Mouse (Mus musculus) spleen, postnatal 14 days (tissue): ENCODE measurements around the gene Gm4922.

ENCODE experiments used
- DNase-seq, 2 experiments: peaks; one replicate each; pipeline ENCODE4 v3.0.0; 2021 to 2022; ENCODE audit warnings: low spot score in 2 of 2

The Gm4922 gene

GRCm38 (mm10) chr10:18786693-18787092 lies at the start of gene Gm4922:
TSS of gene Gm4922 (minus strand) at chr10:18786793.
- DNase-seq, result no peak

DNA sequence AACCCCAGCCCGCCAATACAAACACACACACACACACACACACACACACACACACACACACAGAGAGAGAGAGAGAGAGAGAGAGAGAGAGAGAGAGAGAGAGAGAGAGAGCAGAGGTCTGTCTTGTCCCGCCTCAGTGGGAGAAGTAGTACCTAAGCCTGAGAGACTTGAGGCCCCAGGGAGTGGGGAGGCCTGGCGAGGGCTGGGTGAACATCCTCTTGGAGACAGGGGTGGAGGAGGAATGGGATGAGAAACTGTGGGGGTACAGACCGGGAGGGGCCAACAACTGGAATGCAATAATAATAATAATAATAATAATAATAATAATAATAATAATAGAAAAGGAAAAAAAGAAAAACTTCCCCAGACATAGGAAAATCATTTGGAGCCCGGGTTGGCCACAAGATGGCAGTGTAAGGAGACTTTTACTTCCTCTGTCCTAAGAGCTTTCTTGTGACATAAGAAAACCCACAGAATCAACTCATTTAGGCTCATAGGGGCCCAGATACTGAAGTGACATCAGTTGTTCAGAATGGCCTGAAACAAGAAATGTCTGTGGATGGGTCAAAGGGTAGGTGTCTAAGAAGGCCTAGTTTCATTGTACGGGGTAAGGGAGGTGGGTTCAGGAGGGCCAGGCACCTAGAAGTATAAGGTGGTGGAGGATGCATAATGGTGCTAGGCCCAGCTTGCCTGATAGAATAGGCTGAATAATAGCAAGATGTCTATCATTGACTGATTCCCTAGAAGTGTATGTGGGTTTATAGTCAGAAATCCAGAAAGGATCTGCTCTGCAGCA lies 49.3 kb upstream of the Gm4922 start:
- no peak for DNase-seq

DNA sequence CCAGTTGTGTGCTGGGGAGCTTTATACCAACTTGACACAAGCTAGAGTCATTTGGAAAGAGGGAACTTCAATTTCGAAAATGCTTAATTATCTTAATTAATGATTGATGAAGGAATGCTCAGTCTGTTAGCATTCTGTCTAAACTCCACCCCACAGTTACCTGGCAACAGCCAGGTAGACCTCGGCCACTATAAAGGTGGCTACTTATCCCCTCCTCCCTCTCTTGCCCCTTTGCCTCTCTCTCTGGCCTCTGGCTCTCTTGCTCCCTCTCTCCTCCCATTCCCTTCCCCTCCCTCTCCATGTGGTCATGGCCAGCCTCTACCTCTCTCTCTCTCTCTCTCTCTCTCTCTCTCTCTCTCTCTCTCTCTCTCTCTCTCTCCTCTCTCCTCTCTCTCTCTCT lies 47.8 kb upstream of the Gm4922 start:
- DNase-seq, result no peak

GRCm38 (mm10) chr10:18831823-18832222 lies 45.2 kb upstream of the Gm4922 start:
- DNase-seq, result no peak

DNA sequence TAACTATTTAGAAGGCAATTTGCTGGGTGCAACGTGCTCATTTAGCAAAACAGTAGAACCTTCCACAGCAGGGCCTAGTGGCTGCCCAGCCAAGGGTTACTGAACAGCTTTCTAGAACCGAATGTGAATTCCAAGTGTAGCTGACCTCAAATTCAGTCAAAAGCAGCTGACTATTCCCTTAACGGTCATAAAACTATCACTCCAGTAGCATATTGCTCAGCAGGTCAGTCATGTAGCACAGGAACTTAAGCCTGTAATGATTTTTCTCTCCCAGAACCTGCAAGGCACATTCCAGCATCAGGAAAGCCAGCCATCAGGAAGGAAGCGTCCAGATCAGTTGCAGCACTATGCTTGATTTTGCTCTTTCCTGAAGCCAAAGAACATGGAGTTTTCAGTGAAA lies 43.8 kb upstream of the Gm4922 start:
- no peak for DNase-seq

DNA sequence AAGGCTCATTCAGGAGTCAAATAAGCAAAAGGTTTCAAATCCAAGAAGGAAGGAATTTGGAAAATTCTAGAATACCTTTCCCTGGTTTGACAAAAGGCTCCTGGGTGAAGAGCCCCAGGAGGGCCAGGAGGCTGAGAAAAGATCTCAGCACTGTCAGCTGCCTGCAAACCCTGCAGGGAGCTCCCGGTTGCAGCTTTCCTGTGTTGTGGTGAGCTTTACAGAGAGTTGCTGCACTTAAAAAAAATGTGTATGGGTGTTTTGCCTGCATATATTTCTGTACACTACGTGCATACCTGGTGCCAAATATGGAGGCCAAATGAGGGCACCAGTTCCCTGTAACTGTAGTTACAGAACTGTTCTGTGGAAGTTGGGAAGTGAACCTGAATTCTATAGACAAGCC lies 41.3 kb upstream of the Gm4922 start:
- DNase-seq, result no peak

GRCm38 (mm10) chr10:18826107-18826506 lies 39.5 kb upstream of the Gm4922 start:
- DNase-seq, result no peak

GRCm38 (mm10) chr10:18825143-18825542 lies 38.5 kb upstream of the Gm4922 start:
- DNase-seq, result no peak

- no peak for DNase-seq
These were observed 30.0 kb upstream of the Gm4922 start for GRCm38 (mm10) chr10:18816560-18816959.

GRCm38 (mm10) chr10:18811751-18812150 lies 25.2 kb upstream of the Gm4922 start:
- DNase-seq, result no peak

DNA sequence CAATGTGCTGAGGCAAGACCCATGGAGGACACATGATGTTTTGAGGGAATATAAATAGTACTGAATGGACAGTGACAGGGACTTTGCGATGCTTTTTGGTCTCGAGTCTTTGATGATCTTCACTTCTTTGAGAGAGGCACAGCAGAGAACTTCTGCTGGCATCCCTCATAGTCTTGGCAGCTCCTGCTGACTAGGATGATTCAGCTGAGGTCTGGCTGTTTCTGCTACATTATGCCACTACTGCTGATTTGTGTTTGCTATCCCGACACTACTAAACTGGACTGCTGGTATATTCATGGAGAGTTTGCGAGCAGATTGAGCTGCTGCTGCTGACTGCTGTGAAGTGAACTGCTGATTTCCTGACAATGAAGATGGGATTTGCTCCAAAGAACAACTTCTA lies 3.5 kb upstream of the Gm4922 start:
- no peak for DNase-seq

GRCm38 (mm10) chr10:18788601-18789000 lies 2.0 kb upstream of the Gm4922 start:
- no peak for DNase-seq

- no peak for DNase-seq
These were observed 9.0 kb downstream of the Gm4922 start for GRCm38 (mm10) chr10:18777546-18777945.

DNA sequence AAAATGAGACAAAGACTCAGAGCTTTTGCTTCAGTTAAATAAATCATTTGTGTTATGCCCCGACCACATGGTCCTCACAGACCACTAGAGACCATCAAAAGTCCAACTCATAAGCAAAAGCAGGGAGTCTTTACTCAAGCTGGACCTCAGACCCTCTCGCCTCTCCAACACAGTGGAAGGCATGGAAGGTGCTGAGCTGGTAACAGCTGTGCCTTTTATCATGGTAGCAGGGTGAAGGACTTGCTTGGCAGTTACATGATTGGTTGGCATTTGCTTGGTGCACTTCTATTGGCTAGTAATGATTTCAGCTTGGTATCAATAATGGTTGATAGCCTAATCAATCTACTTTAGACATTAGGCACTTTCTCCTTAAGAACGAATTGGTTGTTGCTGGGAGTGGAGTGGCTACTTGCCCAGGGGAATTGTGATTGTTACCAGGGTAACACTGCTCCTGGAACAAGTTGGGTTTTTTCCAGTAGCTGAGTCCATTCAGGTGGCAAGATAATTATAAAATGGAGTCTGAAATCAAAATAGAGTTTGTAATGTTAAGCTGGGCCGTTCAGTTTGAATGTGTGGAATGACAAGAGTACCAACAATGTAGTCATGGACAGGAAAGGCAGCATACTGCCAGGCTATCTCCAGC lies 13.9 kb downstream of the Gm4922 start:
- no peak for DNase-seq

- no peak for DNase-seq
These were observed 16.7 kb downstream of the Gm4922 start for GRCm38 (mm10) chr10:18769909-18770308.

- DNase-seq, result no peak
These were observed 26.4 kb downstream of the Gm4922 start for GRCm38 (mm10) chr10:18760241-18760640.

- no peak for DNase-seq
These were observed 36.5 kb downstream of the Gm4922 start for GRCm38 (mm10) chr10:18750057-18750456.

- DNase-seq, result no peak
These were observed 43.1 kb downstream of the Gm4922 start, which contains the start of gene Arfgef3 for GRCm38 (mm10) chr10:18743286-18744142. TSS of gene Arfgef3 (minus strand) at chr10:18743949.

DNA sequence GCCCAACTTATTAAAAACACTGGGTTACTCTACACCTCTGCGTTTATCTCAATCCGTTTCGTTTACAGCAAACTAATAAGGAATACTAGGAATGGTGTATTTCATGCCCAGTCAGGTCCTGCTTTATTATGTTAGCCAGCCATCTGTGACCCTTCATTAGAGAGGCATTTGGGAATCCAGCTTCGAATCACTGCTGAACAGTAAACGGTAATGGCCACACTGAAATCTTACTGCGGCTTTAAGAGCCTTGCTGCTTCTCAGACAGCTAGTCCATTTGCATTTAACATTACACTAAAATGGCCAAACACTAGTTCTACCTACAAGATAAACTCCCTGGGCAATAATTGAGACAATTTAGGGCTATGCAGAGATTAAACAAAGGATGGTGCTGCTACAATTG lies 44.5 kb downstream of the Gm4922 start:
- DNase-seq, result no peak

GRCm38 (mm10) chr10:18741024-18741423 lies 45.6 kb downstream of the Gm4922 start:
- DNase-seq, result no peak
